Mouse (Mus musculus) ES-E14 (cell line): Measurements from ENCODE around the gene Tubb3. TPM values are rescaled to one million over a fixed set of nuclear protein-coding genes. Genes with fewer than 3 reads are reported as not detected.
"Not testable (repeated sequence)": the region's sequence is repeated elsewhere in the genome, so short reads cannot be mapped to it uniquely, and the experiment has no call there.

Source experiments
- DNase-seq: peaks from one replicate; pipeline ENCODE4 v3.0.0-alpha.2; 2013; ENCODE audit warnings: low read depth, low spot score
- H3K27ac ChIP-seq: 2 replicates; pipeline ENCODE4 v1.5.1; 2012; ENCODE audit warnings: low read depth, mild to moderate bottlenecking, low read length, moderate library complexity, mixed read lengths; ENCODE audit not compliant: poor library complexity, insufficient read depth, severe bottlenecking
- H3K36me3 ChIP-seq: 2 replicates; pipeline ENCODE4 v1.6.1; 2012; ENCODE audit warnings: mild to moderate bottlenecking, low read length, moderate library complexity, mixed read lengths; ENCODE audit not compliant: control insufficient read depth, poor library complexity, insufficient read depth, severe bottlenecking
- H3K4me1 ChIP-seq, 2 experiments: fragments of 150-350 bp in 1 of 2; sonication (generic) in 1 of 2; 2 replicates each; pipeline ENCODE4 v1.6.1; 2012; ENCODE audit warnings: low read length in 2 of 2, mild to moderate bottlenecking in 1 of 2, mixed read lengths in 1 of 2; ENCODE audit not compliant: control insufficient read depth in 2 of 2, insufficient read depth in 2 of 2, poor library complexity in 1 of 2
- H3K4me3 ChIP-seq, 2 experiments: fragments of 150-350 bp in 1 of 2; sonication (generic) in 1 of 2; 2 replicates each; pipeline ENCODE4 v1.5.1; 2012; ENCODE audit warnings: low read length in 2 of 2, low read depth in 1 of 2, mild to moderate bottlenecking in 1 of 2, mixed read lengths in 1 of 2; ENCODE audit not compliant: insufficient read depth in 1 of 2, poor library complexity in 1 of 2, severe bottlenecking in 1 of 2
- H3K9ac ChIP-seq: 2 replicates; pipeline ENCODE4 v1.6.1; 2012; ENCODE audit warnings: low read depth, mild to moderate bottlenecking, low read length, mixed read lengths; ENCODE audit not compliant: poor library complexity, insufficient read depth, severe bottlenecking
- H3K9me3 ChIP-seq: fragments of 150-350 bp; sonication (generic); 2 replicates; pipeline ENCODE4 v1.6.1; 2012; ENCODE audit warnings: low read depth, mild to moderate bottlenecking, low read length; ENCODE audit not compliant: control insufficient read depth, insufficient read depth
- CHD2 ChIP-seq: IDR thresholded peaks from 2 replicates; pipeline ENCODE4 v1.6.1; 2014; ENCODE audit warnings: mild to moderate bottlenecking, low read depth, low read length, inconsistent platforms
- HCFC1 ChIP-seq: IDR thresholded peaks from 2 replicates; pipeline ENCODE4 v1.6.1; 2012; ENCODE audit warnings: low read length, inconsistent platforms, borderline replicate concordance; ENCODE audit not compliant: insufficient read depth
- MAFK ChIP-seq: IDR thresholded peaks from 2 replicates; pipeline ENCODE4 v1.6.1; 2014; ENCODE audit warnings: mild to moderate bottlenecking, low read depth, low read length, inconsistent platforms; ENCODE audit not compliant: insufficient read depth
- ZC3H11A ChIP-seq: IDR thresholded peaks from 2 replicates; pipeline ENCODE4 v1.6.1; 2012; ENCODE audit warnings: low read depth, mild to moderate bottlenecking, inconsistent platforms, low read length, borderline replicate concordance
- ZNF384 ChIP-seq: IDR thresholded peaks from 2 replicates; pipeline ENCODE4 v1.6.1; 2012; ENCODE audit warnings: low read depth, low read length, inconsistent platforms
- in situ Hi-C, 2 experiments: fragments of 600-800 bp; cut with MboI; formaldehyde crosslinking; loops; one replicate each; pipeline ENCODE4 v1.15.1; 2025; ENCODE audit warnings: low sequenced_read_pairs in 2 of 2, inconsistent platforms in 1 of 2; ENCODE audit not compliant: unreplicated experiment in 2 of 2
- total RNA-seq: library from RNA; depleted of rRNA; stranded (reverse); fragments of 300-350 nt; gene quantifications from 2 replicates; pipeline ENCODE4 v1.2.3, GENCODE M21; 2012

Tubb3 gene
- total RNA-seq, 1 experiment: 117 TPM

DNA sequence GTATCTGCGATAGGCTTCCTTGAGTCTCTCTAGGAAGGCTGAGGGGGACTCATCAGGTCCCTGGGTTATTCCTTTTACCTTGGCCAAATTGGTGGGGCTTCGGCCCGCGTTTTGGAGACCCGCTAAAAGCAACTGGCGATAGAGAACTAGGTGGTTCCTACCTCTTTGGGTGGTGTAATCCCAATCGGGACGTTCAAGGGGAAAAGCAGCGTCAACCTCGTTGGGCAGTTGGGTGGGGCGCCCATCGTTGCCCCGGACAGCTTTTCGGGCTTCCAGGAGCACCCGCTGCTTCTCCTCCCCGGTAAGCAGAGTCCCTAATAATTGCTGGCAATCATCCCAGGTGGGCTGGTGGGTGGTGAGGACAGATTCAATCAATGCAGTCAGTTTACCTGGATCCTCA lies 21.2 kb downstream of the Tubb3 start:
- Histone ChIP-seq H3K36me3 (peaks cover 16% of the 10 kb centered on the region; the same call in 1 of the 2 replicates), H3K4me1 (no peaks in the 10 kb centered on the region), H3K9ac (no peak overlapping the region), H3K27ac (no peak overlapping the region), H3K9me3 (no peaks in the 10 kb centered on the region), H3K4me3 (no peak overlapping the region)
- TF ChIP-seq MAFK (no peak), ZNF384 (no peak), CHD2 (no peak), HCFC1 (no peak), ZC3H11A (no peak)
- in situ Hi-C loops: no loop called here
- no peak for DNase-seq

DNA sequence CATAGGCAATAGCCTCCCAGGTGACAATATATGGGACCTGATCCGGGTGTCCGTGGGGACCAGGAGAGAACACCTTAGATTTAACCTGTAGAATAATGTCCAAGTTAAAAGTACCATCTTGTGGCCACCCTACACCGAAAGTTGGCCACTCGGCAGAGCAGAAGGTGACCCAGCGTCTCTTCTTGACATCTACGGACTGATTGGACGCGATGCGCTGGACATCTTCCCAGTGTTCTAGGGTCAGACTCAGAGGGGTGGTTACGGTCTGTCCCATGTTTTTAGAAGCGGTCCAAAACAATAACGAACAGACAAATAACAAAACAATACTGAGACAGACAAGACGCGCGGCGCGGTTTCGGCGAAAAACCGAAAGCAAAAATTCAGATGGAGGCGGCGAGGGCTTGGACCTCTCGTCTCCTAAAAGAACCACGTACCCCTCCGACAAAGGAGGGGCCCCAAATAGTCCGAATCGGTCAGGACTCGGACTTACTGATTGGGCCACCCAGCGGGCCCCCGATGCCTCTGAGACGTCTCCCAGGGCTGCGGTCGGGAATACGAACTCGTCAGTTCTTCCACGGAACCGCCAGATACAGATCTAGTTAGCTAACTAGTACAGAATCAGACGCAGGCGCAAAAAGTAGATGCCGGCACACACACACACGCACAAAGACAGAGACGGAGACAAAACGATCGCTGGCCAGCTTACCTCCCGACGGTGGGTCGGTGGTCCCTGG lies 22.2 kb downstream of the Tubb3 start:
- not testable (repeated sequence) for H3K9me3 ChIP-seq

GRCm38 (mm10) chr8:123441788-123442187 lies 30.6 kb downstream of the Tubb3 start:
- Histone ChIP-seq H3K27ac (no peak overlapping the region), H3K9me3 (no peaks in the 10 kb centered on the region), H3K9ac (no peak overlapping the region), H3K36me3 (no peaks in the 10 kb centered on the region), H3K4me1 (peaks cover 3 to 20% of the 10 kb centered on the region in 2 experiments; a peak in 3 of 4 replicates), H3K4me3 (no peak overlapping the region)
- in situ Hi-C loops: no loop called here
- TF ChIP-seq ZNF384: no peak
- TF ChIP-seq ZC3H11A: no peak
- no peak for TF ChIP-seq MAFK
- no peak for TF ChIP-seq HCFC1
- no peak for TF ChIP-seq CHD2
- DNase-seq: no peak

More for the DNA sequence above, 22.2 kb downstream of the Tubb3 start:
- H3K9ac ChIP-seq, H3K27ac ChIP-seq, H3K4me3 ChIP-seq, DNase-seq, H3K4me1 ChIP-seq, in situ Hi-C loops: not testable (repeated sequence)
- peaks cover 14% of the 10 kb centered on the region; the same call in 1 of the 2 replicates for H3K36me3 ChIP-seq

GRCm38 (mm10) chr8:123442351-123442750 lies 31.1 kb downstream of the Tubb3 start:
- no peak overlapping the region for H3K27ac ChIP-seq
- H3K9ac ChIP-seq: no peak overlapping the region
- no peaks in the 10 kb centered on the region for H3K36me3 ChIP-seq
- no peak for TF ChIP-seq ZNF384
- TF ChIP-seq HCFC1: no peak
- no peak for TF ChIP-seq MAFK
- TF ChIP-seq CHD2: no peak
- no peak for TF ChIP-seq ZC3H11A
- peaks cover 3 to 23% of the 10 kb centered on the region in 2 experiments; a peak in 3 of 4 replicates for H3K4me1 ChIP-seq
- DNase-seq: no peak
- no peak overlapping the region for H3K4me3 ChIP-seq
- in situ Hi-C loops: no loop called here
- no peaks in the 10 kb centered on the region for H3K9me3 ChIP-seq
